Mouse (Mus musculus) 416B (cell line): ENCODE measurements around the gene Tox2.
A peak's percentile ranks its signal among the peaks of the same experiment; 100 is the strongest.

Experiments used
- DNase-seq: peaks from one replicate; pipeline ENCODE4 v3.0.0; 2011; ENCODE audit warnings: low read depth

Gene Tox2

DNA sequence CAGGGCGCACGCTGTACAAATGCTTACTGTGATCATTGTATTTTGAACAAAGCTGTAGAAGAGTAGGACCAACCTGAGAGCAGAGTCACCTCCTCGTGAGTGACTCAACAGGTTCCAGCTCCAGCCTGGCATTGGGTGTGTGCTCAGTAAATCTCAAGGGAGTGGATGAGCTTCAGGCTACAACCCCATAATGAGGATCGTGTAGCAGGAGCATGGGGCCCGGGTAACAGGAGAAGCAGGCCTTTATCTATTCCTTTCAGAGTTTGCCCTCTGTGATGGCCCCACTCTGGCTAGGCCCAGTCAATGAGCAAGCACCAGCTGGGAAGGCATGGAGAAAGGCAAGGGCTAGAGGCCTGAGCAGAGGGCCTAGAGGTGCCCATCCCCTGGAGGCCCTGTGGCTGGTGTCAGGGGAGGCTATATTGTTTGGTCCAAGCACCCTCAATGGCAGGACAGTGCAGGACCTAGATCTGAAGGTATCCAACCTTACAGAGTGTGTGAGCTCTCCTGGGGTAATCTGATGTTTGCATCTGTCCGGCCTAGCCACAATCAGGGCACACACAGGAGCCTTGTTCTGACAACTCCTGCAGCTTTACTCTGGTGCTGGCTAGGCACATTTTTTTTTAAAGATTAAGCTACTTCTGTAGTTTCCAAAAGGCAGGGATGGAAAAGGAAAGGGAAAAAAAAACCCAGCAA, 58.6 kb downstream of the Tox2 start:
- no peak for DNase-seq

- no peak for DNase-seq
Observed at GRCm38 (mm10) chr2:163262055-163262420, 59.1 kb downstream of the Tox2 start.

DNA sequence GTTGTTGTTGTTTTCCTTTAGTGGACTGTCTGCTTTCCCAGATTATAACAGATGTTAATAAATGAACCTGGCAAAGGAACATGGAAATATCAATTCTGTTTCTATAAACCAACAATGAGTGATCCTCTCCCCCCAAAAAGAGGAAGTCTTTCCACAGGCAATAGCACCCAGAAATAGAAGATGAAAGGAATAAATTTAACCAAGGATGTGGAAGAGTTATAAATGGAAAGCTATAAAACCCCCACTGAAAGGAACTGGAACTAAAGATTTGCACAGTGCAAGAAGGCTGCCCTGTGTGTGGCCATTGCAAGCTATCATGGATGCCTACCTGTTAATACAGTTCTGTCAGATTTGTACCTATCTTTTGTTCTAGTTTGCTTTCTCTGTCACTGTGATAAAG, 64.2 kb downstream of the Tox2 start:
- no peak for DNase-seq

DNA sequence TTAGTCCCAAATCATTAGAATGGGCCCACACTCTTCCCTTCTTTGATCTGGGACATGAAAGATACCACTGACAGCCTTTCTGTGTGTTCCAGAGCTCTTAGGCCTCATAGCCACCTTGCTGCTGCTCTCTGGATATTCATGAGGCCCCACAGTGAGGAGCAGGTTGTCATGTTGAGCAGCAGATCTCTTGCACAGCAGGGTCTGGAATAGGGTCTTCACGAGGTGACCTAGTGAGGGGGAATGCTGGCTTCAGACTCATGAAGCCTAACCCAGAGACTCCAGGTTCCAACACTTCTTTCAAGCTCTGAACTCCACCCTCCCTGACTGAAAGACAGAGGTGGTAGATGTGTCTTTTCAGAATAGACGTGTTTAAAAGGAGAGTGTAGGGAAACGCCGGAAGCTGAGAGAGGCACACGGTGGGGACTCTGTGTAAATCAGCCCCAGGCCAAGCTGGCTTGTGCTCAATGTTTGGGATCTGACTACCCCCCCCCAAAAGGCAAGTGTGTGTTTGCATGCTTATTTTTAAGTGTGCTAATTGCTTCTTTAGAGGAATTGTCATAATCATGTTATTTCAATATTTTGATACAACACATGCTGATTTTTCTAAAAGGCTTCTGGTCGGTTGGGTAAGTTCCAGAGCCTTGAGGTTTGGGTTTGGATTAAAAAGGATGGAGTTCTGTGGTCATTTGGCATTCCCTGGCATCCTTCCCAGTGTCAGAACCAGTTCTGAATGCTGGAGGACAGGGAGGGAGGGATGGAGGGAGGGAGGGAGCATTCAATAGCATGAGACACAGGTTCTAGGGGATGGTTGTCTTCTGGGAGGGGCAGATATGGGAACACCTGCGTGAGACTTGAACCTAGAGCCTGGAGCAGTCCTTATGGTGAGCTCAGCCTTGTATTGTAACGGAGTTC, 68.9 kb downstream of the Tox2 start:
- no peak for DNase-seq

DNA sequence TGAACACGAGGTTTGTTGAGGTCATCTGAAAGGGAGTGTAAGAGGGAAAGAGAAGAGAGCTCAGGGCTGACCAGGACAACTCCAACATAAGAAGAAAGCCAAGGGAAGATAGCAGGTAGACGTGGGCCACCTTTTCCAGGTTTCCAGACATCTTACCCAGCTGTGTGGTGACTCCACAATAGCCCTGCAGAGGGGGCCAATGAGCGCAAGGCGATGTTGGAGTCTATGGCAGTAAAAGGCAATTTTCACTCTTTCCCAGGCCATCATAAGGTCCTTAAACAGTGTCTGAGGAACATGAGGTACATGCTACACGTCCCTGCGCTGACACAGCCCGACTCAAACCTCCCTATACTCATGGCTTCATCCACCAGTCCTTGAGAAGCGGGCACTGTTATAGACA, 70.9 kb downstream of the Tox2 start:
- no peak for DNase-seq

- DNase-seq, result no peak
Observed at GRCm38 (mm10) chr2:163275986-163276385, 73.1 kb downstream of the Tox2 start.

- DNase-seq, result no peak
Observed at GRCm38 (mm10) chr2:163277979-163278378, 75.1 kb downstream of the Tox2 start.

DNA sequence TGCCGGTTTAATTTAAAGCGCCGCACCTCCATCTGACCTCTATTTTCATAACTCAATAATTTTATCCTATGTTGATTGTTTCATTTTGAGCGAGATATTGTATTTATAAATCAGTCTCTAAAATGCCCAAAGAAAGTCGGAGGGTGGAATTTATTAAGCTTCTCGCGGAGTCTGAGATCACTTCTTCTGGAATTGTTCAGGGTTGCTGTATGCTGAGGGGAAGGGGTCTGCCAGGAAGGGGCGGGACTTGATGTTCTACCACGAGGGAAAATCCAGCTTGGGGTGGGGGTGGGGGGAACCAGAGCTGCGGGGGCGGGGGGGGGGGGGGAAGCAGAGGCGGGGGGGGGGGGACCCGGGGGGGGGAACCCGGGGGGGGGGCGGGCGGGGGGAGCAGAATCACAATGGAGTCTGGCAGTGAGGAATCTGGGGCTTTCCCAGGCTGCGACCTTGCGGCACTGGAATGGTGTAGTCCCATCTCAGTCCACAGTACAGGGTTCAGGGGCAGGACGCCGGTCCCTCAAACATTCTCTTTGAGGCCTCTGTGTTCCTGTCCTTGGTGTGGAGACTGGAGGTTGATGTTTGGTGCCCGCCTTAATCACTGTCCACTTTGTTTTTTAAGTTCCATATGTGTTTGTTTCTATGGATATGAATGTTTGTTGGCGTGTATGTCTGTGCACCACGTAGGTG, 77.9 kb downstream of the Tox2 start:
- no peak for DNase-seq

- no peak for DNase-seq
Observed at GRCm38 (mm10) chr2:163284856-163285255, 81.9 kb downstream of the Tox2 start.

DNA sequence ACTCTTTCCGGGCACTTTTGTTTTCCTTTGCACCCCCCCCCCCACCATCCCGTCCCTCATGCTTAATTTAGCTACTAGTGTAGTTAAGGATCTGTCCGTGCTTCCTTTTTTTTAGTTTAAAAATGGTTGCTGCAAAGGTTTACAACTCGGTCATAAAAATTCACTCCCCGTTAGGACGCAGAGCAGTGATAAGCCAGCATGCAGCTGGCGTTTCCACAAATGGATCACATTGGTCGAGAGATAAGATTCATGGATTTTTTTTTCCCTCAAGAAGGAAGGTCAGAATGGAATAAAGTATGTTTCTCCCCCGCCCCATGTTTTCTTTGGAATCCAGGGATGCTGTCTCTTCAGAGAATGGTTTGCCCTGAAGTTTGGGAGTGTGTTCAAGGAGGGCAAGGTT, 82.4 kb downstream of the Tox2 start:
- DNase-seq, result no peak

DNA sequence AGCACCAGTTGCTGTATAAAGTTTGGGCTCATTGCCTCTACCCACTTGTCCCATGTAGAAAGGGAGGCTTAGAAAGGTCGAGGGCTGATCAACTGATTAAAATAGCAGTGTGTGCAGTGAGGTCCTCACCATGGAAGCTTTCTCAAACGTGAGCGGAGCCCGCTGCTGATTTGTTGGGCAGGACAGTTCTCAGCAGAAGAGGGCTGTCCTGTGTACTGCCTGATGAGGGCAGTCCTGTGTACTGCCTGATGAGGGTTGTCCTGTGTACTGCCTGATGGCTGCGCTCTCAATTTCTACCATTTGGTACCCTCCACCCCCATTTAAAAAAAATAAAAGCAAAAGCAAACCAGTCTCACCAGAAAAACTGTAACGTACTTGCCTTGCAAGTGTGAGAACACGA, 82.8 kb downstream of the Tox2 start:
- DNase-seq, result no peak

DNA sequence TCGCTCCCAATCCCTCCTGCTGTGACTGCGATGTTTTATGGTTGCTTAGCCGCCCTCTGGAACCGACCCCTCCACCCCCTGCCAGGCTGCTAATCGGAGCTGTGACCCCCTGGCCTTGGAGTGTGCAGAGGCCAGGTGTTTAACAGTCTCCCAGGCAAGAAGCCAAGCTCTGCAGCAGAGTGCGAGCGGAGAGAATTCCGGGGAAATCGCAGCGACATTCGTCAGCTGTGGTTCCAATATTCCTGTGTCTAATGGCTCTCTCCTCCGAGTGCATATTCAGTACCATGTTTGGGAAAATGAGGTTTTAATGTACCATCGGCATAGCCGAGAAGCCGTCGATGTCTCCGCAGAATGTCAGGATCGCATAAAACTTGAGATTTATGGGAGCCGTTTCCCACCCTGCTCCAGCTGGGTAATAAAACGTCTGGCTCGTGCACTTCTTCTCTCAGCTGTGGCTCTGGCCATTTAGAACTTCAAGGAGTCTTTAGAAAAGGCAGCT, 86.0 kb downstream of the Tox2 start:
- DNase-seq, result no peak

DNA sequence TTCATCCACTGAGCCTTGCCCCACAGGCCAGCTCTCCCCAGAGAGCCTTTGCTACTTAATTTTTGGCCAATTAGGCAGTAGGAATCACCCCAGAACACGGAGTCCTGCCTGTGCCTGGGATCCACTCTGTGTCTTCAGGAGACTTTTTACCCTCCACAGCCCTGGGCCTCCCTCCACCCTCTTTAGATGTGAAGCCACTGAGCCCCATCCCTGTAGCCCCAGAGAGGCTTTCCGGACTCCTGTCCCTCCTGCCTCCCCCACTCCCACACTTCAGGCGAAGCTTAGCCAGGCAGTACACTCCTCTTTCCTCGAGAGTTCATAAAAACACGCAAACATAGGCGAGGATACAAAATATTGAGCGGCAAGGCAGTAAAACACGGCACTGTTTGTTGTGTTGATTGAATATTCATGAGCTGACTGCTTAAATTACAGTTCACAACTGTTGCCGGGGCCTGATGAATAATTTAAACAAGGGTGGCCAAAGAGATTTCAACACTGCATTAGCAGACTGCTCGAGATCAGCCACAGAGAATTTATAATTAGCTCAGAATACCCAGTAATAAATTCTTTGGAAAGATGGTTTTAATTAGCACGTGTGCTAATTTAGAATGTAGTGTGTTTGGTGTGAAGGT, 94.2 kb downstream of the Tox2 start:
- no peak for DNase-seq

DNA sequence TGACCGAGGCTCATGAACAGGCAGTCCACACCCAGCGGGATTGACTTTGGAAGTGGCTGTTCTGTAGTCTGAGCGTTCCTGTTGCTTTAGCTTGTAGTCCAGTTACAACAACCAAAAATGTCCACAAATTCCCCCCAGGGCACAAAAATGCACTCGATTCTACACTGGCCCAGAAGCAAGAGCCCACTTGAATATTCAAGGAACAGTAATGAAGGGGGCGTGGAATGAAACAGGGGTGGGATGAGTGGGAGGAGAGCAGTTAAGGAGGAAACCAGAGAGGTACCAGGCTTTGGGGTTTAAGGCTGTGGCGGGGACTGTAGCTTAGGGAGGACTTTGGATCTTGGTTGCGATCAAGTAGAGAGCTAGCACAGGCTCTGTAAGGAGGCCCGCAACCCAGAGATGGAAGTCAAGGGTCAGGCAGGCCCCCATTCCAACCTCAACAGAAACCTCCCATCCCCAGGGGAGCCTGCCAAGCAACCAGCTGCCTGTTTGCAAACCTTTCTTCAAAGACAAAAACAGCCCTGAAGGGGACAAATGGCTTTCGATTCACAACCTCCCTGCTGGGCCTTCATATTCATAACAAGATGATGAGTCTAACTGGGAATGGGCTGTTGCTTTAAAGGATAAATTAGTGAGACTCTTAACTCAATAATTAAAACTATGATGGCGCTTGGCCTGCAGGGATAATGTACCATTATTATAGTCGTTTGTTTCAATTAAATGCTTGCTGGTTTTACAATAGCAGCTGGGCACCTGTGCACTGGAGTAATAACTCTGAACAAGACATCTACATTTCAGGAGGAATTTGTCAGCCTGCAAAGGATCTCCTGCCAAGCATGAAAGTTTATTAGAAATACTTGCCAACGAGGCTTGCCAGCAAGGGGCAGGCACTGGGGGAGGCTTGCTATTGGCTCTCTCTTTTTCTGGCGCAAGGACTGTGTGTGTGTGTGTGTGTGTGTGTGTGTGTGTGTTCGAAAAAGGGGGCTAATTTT, 97.4 kb downstream of the Tox2 start:
- no peak for DNase-seq

DNA sequence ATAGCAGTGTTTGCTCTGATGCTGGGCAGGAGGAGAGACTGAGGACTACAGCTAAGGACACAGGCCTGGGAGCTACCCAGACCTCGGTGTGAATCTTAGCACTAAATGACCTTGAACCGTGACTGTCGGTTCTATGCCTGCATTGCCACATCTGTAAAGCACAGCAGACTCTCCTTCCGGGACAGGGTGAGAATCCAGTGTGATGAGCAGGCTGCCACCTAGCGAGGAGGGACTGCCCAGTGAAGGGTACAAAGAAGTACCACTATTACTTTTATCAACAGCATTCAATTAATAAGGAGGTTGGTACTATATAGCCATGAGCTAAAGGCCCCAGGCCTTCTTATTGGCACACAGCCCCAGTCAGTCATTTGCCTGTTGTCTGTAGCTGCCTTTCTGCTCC, 98.7 kb downstream of the Tox2 start:
- peak; percentile 62 for DNase-seq

- DNase-seq, result no peak
Observed at GRCm38 (mm10) chr2:163303037-163303436, 100.1 kb downstream of the Tox2 start.

DNA sequence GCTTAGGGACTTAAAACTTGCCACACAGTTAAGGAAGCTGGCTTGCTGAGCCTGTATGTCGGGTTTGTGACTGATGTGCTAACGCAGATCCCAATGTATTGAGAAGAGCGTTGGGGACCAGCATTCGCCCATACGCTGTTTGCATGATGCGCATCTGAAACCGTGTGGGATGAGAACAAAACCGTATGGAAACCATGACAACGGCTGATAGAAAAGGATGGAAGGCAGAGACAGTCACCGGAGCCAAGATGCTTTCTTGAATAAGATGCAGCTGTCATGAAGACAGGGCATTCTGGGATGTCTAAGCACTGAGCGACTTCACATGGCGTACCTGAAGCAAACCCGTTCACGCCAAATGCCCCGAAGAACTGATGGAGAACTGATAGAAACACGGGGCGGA, 106.5 kb downstream of the Tox2 start:
- no peak for DNase-seq

- DNase-seq, result no peak
Observed at GRCm38 (mm10) chr2:163310163-163310688, 107.3 kb downstream of the Tox2 start.

- DNase-seq, result no peak
Observed at GRCm38 (mm10) chr2:163317281-163317680, 114.4 kb downstream of the Tox2 start.

GRCm38 (mm10) chr2:163318777-163319176, 115.9 kb downstream of the Tox2 start:
- peak; percentile 34 for DNase-seq

- no peak for DNase-seq
Observed at GRCm38 (mm10) chr2:163323163-163323562, 120.2 kb downstream of the Tox2 start.
